Mouse (Mus musculus) bone marrow, adult 2 months (tissue): ENCODE results near the gene Chrm3.

Experiments used
- CTCF ChIP-seq: fragments of 200-500 bp; IDR thresholded peaks from 2 replicates; pipeline ENCODE4 v1.5.1; 2011; ENCODE audit warnings: low read length, control low read depth; ENCODE audit not compliant: control insufficient read depth, insufficient read depth
- POLR2A ChIP-seq: fragments of 200-500 bp; IDR thresholded peaks from 2 replicates; pipeline ENCODE4 v1.6.1; 2011; ENCODE audit warnings: low read depth, mild to moderate bottlenecking, control low read depth, low read length, borderline replicate concordance; ENCODE audit not compliant: control insufficient read depth

- no peak for TF ChIP-seq CTCF
- TF ChIP-seq POLR2A, result no peak
These were observed 251.1 kb downstream of the Chrm3 start for GRCm38 (mm10) chr13:10109542-10109941.
